Mouse (Mus musculus) urinary bladder, postnatal 10 days (tissue): ENCODE data around the gene Atxn7l3.
A peak's percentile ranks its signal among the peaks of the same experiment; 100 is the strongest.

Experiments
- DNase-seq: peaks from one replicate; pipeline ENCODE4 v3.0.0; 2022; ENCODE audit warnings: low spot score

Atxn7l3 gene

DNA sequence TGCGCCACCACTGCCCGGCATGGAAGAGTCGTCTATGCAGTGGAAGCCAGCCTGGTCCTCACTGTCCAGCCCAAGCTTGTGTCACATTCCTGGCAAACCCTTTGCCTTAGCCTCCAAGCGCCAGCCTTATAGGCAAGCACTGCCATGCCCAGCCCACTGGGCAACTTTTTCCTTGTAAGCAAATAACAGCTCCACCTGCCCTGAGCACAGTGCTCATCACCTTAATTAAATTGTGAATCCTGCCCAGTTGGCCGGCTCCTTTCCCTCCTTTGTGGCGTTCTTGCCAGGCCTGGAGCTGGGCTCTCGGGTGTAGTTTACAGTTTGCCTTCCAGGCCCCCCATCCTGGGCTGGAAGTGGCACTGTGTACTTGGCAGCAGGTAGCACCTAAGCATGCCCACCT is 33.2 kb downstream of the Atxn7l3 start:
- no peak for DNase-seq

DNA sequence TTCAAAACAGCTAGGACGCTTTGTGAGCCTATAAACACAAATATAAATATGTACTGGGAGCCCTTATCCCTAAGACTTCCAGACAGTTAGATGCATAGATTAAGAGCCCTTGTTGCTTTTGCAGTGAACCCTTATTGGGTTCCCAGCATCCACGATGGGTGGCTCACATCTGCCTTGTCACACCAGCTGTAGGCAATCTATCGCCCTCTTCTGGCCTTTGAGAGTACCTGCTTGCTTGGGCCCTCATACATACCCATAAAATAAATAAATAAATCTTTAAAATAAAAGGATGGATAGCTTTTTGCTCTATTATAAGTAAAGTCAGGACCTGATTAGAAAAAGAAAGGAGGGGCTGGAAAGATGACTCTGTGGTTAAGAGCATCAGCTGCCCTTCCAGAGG is 37.9 kb downstream of the Atxn7l3 start:
- DNase-seq, result no peak

DNA sequence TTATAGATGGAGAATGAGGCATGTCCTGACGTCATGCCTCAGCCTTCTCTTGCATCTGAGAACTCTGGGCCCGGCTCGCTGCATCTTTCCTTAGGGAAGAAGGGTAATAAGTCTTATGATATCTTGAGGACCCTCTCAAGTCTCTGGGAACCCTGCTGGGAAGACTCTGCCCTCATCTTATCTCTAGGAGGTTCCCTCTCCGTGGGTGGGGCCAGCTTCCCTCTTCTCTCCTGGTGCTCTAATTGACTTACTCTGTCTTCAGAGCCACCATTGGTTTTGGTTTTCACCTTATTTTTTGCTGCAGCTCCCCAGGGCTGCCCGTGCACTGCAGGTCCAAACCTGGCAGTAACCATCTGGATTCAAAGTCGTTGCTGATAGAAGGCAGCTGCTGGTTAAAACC is 38.3 kb downstream of the Atxn7l3 start:
- DNase-seq, result no peak

DNA sequence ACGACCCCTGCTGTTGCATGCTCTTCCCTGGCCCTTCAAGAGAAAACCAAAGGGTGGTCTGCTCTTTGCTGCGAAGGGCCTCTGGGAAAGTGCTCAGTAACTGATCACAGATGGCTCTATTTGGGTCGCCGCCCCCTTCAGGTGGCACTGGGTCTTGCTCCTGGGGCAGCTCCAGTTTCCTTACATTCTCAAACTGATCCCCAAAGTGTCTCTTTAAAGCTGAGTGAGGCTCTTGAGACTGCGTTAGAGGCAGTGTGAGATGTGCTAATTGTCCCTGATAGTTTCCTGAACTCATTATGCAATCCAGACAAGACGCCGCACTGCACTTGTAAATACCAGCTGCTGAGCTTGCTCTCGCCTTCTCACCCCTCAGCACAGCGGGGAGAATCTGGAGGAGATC is 38.9 kb downstream of the Atxn7l3 start:
- no peak for DNase-seq

DNA sequence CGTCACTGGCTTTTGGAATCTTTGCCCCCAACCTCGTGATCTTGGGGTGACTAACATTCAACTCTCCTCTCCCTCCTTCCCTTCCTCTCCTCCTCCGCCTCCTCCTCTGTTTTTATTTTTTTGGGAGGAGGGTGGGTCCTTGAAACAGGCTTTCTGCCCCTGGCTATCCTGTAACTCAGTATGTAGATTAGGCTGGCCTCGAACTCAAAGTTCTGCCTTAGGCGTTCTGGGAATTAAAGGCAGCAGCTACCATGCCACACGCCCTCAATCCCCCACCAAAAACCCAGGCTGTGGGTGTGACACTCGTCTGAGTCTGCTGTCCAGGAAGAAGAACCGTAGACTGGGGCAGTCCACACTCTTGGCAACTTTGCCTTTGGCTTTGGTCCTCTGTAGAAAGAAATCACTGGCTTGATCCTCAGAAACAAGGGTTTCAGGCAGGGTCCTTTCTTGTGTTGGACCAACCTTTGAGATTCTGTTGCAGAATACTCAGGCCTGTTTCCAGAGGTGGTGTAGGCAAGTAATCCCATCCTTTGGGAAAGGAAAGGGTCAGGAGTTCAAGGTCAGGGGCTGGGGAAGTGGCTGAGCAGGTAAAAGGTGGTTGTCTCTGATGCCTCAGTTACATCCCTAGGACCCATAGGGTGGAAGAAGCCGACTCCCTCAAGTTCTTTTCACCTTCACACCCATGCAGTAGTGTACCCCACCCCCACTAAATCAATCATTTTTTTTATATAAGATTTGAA is 46.9 kb downstream of the Atxn7l3 start:
- DNase-seq, result no peak

DNA sequence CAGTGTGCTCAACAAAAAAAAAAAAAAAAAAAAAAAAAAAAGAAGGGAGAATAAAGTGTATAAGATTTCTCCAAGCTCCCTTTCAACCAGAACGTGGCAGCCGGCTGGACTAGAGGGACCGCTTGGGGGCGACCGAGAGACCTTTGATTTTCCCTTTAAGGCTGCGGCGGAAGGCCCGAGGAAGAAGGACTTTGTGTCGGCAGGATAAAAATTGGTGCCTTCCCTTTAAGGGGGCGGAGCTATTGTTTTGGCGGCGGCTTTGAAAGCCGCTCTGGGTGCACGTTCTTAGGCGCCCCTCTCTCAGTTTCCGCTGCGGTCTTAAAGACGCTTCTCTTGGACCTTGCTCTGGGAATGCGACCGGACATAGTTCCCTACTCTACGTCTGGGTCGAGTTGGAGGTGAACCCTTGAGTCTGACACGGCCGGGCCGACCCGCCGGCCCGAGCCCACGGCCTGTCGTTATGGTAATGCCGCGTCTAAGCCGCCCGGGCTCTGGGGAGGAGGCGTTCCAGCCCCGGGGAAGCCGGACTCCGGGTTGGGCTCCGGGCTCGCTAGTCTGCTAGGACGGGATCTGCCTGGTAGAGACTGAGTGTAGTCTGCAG is 47.7 kb downstream of the Atxn7l3 start, which contains the start of gene BC030867:
Gene BC030867, plus strand, starts transcription at position 253 of the 601 bp plus-strand sequence.
- peak; percentile 74 for DNase-seq

DNA sequence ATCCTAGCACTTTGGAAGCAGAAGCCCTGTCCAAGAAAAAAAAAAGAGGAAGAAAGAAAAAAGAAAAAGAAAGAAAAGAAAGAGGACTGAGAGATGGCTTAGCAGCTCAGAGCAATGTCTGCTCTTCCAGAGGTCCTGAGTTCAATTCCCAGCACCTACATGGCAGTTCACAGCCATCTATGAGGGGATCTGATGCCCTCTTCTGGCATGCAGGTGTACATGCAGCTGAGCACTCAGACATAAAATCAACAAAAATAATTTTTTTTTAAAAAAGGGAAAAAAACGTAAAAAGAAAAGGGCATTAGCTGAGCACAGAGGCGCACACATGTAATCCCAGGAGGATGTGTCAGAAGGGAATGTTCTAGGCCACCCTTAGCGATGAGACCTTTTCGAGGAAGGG is 49.6 kb downstream of the Atxn7l3 start:
- DNase-seq, result no peak

DNA sequence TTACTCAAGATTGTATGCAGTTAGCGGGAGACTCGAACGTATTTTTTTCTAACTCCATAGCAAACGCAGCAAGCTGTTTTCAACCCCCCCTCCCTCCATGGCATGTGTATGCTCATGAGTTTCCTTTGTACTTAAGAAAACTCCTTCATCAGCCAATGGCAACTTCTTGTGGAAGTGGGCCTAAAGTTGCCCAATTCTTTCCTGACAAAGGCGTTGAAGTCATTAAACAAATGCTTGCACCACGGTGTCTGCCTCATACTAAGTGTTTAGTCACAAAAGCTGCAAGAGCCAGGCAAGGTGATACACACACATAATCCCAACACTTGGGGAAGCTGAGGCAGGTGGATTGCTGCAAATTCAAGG is 50.2 kb downstream of the Atxn7l3 start:
- no peak for DNase-seq

DNA sequence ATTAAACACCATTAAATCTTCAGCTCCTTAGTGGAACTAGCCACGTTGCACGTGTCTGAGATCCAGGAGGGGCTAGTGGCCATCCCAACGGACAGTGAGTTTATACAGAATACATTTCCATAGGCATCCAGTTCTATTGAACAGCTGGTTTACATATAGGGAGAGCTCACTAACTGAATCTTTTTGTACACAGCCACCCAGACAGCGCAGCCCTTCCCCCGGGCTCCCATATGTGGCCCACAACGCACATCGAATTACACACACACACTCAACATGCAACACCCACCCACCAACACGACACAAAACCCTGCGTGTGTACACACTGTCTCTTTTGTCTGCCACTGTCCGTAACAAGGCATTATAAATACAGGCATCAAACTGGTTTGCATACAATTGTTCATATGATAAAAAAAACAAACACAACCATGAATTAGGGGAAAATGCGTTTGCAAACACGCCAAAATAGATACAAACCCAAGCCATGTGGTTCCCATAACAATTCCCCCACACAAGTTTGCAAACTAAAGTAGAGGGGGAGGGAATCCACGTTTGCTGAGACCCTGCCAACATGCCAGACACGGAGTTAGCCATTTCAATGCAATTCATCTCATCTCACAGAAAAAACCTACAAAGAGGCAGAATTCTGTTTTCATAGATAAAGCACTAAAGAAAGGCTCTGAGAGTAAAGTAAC is 50.7 kb downstream of the Atxn7l3 start:
- DNase-seq, result no peak

DNA sequence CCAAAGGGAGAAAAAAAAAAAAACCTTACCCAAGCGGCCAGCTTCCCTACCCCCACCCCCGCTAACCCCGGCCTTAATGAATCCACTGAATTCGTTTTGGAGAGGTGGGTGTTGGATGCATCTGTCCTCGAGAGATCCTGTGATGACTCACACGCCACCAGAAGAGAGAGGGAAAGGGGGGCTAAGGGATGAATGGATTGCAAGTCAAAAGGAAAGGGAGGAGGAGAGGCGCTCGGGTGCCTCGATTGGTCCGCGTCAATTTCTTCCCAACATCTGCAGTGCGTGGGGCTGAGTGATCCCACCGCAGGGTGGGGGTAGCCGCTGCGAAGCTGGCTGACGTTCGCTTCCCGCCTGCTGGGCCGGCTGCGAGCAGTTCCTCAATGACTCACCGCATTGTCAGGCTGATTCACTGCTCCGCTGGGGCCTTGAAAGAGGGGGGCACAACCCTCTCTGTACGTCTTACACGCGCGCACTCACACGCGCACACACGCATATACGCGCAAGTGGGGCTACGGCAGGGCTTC is 51.4 kb downstream of the Atxn7l3 start:
- DNase-seq, result no peak

DNA sequence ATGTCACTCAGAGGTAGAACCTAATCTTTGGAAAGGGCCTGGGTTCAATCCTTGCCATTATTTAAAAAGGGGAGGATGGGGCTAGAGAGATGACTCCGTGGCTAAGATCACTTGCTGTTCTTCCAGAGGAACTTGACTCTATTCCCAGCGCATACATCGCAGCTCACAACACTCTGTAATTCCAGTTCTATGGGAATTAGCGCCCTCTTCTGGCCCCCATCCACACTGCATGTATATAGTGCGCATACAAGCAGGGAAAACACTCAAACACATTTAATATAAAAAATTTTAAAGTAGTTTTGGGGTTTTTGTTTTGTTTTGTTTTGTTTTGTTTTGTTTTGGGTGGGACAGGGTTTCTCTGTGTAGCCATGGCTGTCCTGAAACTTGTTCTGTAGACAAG is 54.6 kb downstream of the Atxn7l3 start:
- DNase-seq, result no peak

DNA sequence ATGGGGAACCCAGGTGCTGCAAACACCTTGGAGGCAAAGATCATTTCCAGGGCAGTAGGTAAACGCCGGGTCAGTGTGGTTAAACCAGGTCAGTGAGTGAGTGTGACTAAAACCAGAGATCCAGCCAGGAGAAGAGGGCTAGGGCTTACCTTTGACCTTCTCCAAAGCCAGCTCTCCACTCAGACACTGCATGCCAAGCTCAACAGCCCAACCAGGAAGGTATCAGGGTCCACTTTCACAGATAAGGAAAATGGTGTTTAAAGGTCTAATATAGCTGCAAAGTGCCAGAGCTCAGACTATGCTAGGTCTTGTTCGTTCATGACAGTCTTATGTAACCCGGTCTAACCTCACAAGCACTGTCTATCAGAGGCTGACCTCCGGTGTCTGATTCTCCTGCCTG is 55.2 kb downstream of the Atxn7l3 start:
- no peak for DNase-seq

DNA sequence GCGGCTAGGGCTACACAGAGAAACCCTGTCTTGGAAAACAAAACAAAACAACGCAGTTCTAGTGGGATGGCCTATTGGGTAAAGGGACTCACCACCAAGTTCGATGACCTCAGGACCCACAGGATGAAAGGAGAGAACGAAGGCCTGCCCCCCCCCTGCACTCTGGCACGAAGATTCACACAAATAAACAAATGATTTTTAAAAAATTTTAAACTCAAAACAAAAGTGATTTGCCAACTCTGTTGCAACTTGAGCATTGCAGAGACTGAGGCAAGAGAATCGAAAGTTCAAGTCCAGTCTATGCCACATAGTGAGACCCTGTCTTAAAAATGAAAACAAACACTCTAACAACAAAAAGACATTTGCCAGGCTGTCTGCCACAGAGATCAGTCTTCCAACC is 55.8 kb downstream of the Atxn7l3 start:
- no peak for DNase-seq
